Mouse (Mus musculus) right cerebral cortex, postnatal 10 days (tissue): Measurements from ENCODE around the gene H2-DMb2.

ENCODE experiments used
- DNase-seq, 2 experiments: peaks; one replicate each; pipeline ENCODE4 v3.0.0; 2021; ENCODE audit warnings: low spot score in 2 of 2

The H2-DMb2 gene

GRCm38 (mm10) chr17:34118113-34118872 lies 24.8 kb upstream of the H2-DMb2 start:
- DNase-seq, result peak; percentile 67 to 72

GRCm38 (mm10) chr17:34118873-34119248 lies 24.2 kb upstream of the H2-DMb2 start:
- no peak for DNase-seq

GRCm38 (mm10) chr17:34119249-34120179 lies 23.6 kb upstream of the H2-DMb2 start, which contains the start of gene H2-DMa:
TSS of gene H2-DMa (plus strand) at chr17:34119541.
- peak; percentile 99 to 100 for DNase-seq

- peak; percentile 95 for DNase-seq
Observed at GRCm38 (mm10) chr17:34120180-34120723, 22.9 kb upstream of the H2-DMb2 start.

- DNase-seq, result peak; percentile 85
Observed at GRCm38 (mm10) chr17:34120814-34121171, 22.3 kb upstream of the H2-DMb2 start.

GRCm38 (mm10) chr17:34121172-34121878 lies 21.8 kb upstream of the H2-DMb2 start:
- peak; percentile 92 to 94 for DNase-seq

- peak; percentile 82 to 85 for DNase-seq
Observed at GRCm38 (mm10) chr17:34121879-34122187, 21.3 kb upstream of the H2-DMb2 start.

GRCm38 (mm10) chr17:34122188-34122984 lies 20.7 kb upstream of the H2-DMb2 start, which contains the start of gene Brd2:
TSS of gene Brd2 (minus strand) at chr17:34122634.
- peak; percentile 96 to 98 for DNase-seq

GRCm38 (mm10) chr17:34123111-34123510 lies 20.0 kb upstream of the H2-DMb2 start:
- DNase-seq, result no peak

- peak; percentile 45 to 50 for DNase-seq
Observed at GRCm38 (mm10) chr17:34123518-34123917, 19.6 kb upstream of the H2-DMb2 start.

- DNase-seq, result no peak
Observed at GRCm38 (mm10) chr17:34124649-34125048, 18.5 kb upstream of the H2-DMb2 start.

- no peak for DNase-seq
Observed at GRCm38 (mm10) chr17:34126826-34127420, 16.2 kb upstream of the H2-DMb2 start.

- DNase-seq, result peak; percentile 71 to 72
Observed at GRCm38 (mm10) chr17:34127475-34127874, 15.6 kb upstream of the H2-DMb2 start.

GRCm38 (mm10) chr17:34128264-34128937 lies 14.7 kb upstream of the H2-DMb2 start:
- peak; percentile 83 to 86 for DNase-seq

- peak; percentile 31 to 38 for DNase-seq
Observed at GRCm38 (mm10) chr17:34128944-34129791, 13.9 kb upstream of the H2-DMb2 start.

GRCm38 (mm10) chr17:34130073-34130947 lies 12.8 kb upstream of the H2-DMb2 start:
- DNase-seq, result no peak

- DNase-seq, result peak in 1 of 2 experiments; percentile 26
Observed at GRCm38 (mm10) chr17:34131911-34132310, 11.2 kb upstream of the H2-DMb2 start.

- DNase-seq, result peak in 1 of 2 experiments; percentile 43
Observed at GRCm38 (mm10) chr17:34133289-34133688, 9.8 kb upstream of the H2-DMb2 start.
